Mouse (Mus musculus) ES-E14 (cell line): ENCODE measurements around the gene Dnmt3a. TPM values are rescaled to one million over a fixed set of nuclear protein-coding genes. Genes with fewer than 3 reads are reported as not detected.

Experiments used
- DNase-seq: peaks from one replicate; pipeline ENCODE4 v3.0.0-alpha.2; 2013; ENCODE audit warnings: low read depth, low spot score
- H3K27ac ChIP-seq: 2 replicates; pipeline ENCODE4 v1.5.1; 2012; ENCODE audit warnings: low read depth, mild to moderate bottlenecking, low read length, moderate library complexity, mixed read lengths; ENCODE audit not compliant: poor library complexity, insufficient read depth, severe bottlenecking
- H3K36me3 ChIP-seq: 2 replicates; pipeline ENCODE4 v1.6.1; 2012; ENCODE audit warnings: mild to moderate bottlenecking, low read length, moderate library complexity, mixed read lengths; ENCODE audit not compliant: control insufficient read depth, poor library complexity, insufficient read depth, severe bottlenecking
- H3K4me1 ChIP-seq, 2 experiments: fragments of 150-350 bp in 1 of 2; sonication (generic) in 1 of 2; 2 replicates each; pipeline ENCODE4 v1.6.1; 2012; ENCODE audit warnings: low read length in 2 of 2, mild to moderate bottlenecking in 1 of 2, mixed read lengths in 1 of 2; ENCODE audit not compliant: control insufficient read depth in 2 of 2, insufficient read depth in 2 of 2, poor library complexity in 1 of 2
- H3K4me3 ChIP-seq, 2 experiments: fragments of 150-350 bp in 1 of 2; sonication (generic) in 1 of 2; 2 replicates each; pipeline ENCODE4 v1.5.1; 2012; ENCODE audit warnings: low read length in 2 of 2, low read depth in 1 of 2, mild to moderate bottlenecking in 1 of 2, mixed read lengths in 1 of 2; ENCODE audit not compliant: insufficient read depth in 1 of 2, poor library complexity in 1 of 2, severe bottlenecking in 1 of 2
- H3K9ac ChIP-seq: 2 replicates; pipeline ENCODE4 v1.6.1; 2012; ENCODE audit warnings: low read depth, mild to moderate bottlenecking, low read length, mixed read lengths; ENCODE audit not compliant: poor library complexity, insufficient read depth, severe bottlenecking
- H3K9me3 ChIP-seq: fragments of 150-350 bp; sonication (generic); 2 replicates; pipeline ENCODE4 v1.6.1; 2012; ENCODE audit warnings: low read depth, mild to moderate bottlenecking, low read length; ENCODE audit not compliant: control insufficient read depth, insufficient read depth
- CHD2 ChIP-seq: IDR thresholded peaks from 2 replicates; pipeline ENCODE4 v1.6.1; 2014; ENCODE audit warnings: mild to moderate bottlenecking, low read depth, low read length, inconsistent platforms
- HCFC1 ChIP-seq: IDR thresholded peaks from 2 replicates; pipeline ENCODE4 v1.6.1; 2012; ENCODE audit warnings: low read length, inconsistent platforms, borderline replicate concordance; ENCODE audit not compliant: insufficient read depth
- MAFK ChIP-seq: IDR thresholded peaks from 2 replicates; pipeline ENCODE4 v1.6.1; 2014; ENCODE audit warnings: mild to moderate bottlenecking, low read depth, low read length, inconsistent platforms; ENCODE audit not compliant: insufficient read depth
- ZC3H11A ChIP-seq: IDR thresholded peaks from 2 replicates; pipeline ENCODE4 v1.6.1; 2012; ENCODE audit warnings: low read depth, mild to moderate bottlenecking, inconsistent platforms, low read length, borderline replicate concordance
- ZNF384 ChIP-seq: IDR thresholded peaks from 2 replicates; pipeline ENCODE4 v1.6.1; 2012; ENCODE audit warnings: low read depth, low read length, inconsistent platforms
- in situ Hi-C, 2 experiments: fragments of 600-800 bp; cut with MboI; formaldehyde crosslinking; loops; one replicate each; pipeline ENCODE4 v1.15.1; 2025; ENCODE audit warnings: low sequenced_read_pairs in 2 of 2, inconsistent platforms in 1 of 2; ENCODE audit not compliant: unreplicated experiment in 2 of 2
- total RNA-seq: library from RNA; depleted of rRNA; stranded (reverse); fragments of 300-350 nt; gene quantifications from 2 replicates; pipeline ENCODE4 v1.2.3, GENCODE M21; 2012

The Dnmt3a gene
- total RNA-seq, 1 experiment = 77.0 TPM

DNA sequence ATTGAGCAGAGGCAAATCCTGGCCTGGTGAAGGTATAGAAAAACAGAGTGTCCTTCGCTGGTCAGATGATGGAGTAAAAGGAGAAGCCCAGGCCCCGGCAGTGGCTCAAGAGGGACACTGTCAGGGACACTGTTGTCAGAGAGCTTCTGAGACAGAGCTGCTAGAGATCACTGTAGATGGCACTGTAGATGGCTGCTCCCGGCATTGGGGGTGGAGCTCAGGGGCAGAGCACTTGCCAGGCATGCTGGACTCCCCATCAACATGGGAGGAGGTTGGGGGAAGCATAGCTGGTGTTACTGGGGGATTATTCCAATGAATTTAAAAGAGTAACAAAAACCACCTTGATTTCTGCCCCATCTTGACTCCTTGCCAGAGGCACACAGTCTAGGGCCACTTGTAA lies 51.4 kb downstream of the Dnmt3a start:
- in situ Hi-C loops = no loop called here
- Histone ChIP-seq H3K4me1 (peaks cover 0 to 9% of the 10 kb centered on the region in 2 experiments; a peak in 1 of 4 replicates), H3K36me3 (no peaks in the 10 kb centered on the region), H3K9me3 (no peaks in the 10 kb centered on the region), H3K4me3 (no peak overlapping the region), H3K9ac (no peak overlapping the region), H3K27ac (no peak overlapping the region)
- TF ChIP-seq MAFK = no peak
- TF ChIP-seq ZC3H11A = no peak
- no peak for TF ChIP-seq CHD2
- TF ChIP-seq HCFC1 = no peak
- TF ChIP-seq ZNF384 = no peak
- no peak for DNase-seq

GRCm38 (mm10) chr12:3857773-3858172 lies 52.0 kb downstream of the Dnmt3a start:
- no peak for DNase-seq
- H3K9me3 ChIP-seq = no peaks in the 10 kb centered on the region
- no peak overlapping the region for H3K9ac ChIP-seq
- H3K4me1 ChIP-seq = peaks cover 0 to 9% of the 10 kb centered on the region in 2 experiments; a peak in 1 of 4 replicates
- H3K4me3 ChIP-seq = no peak overlapping the region
- no peak overlapping the region for H3K27ac ChIP-seq
- no peaks in the 10 kb centered on the region for H3K36me3 ChIP-seq
- in situ Hi-C loops = no loop called here
- TF ChIP-seq HCFC1 (no peak), CHD2 (no peak), ZC3H11A (no peak), ZNF384 (no peak), MAFK (no peak)

GRCm38 (mm10) chr12:3858754-3859153 lies 52.9 kb downstream of the Dnmt3a start:
- Histone ChIP-seq H3K4me3 (no peak overlapping the region), H3K36me3 (no peaks in the 10 kb centered on the region), H3K27ac (no peak overlapping the region), H3K4me1 (peaks cover 0 to 9% of the 10 kb centered on the region in 2 experiments; a peak in 1 of 4 replicates), H3K9ac (no peak overlapping the region), H3K9me3 (no peaks in the 10 kb centered on the region)
- no peak for DNase-seq
- TF ChIP-seq CHD2 (no peak), MAFK (no peak), ZNF384 (no peak), ZC3H11A (no peak), HCFC1 (no peak)
- in situ Hi-C loops = no loop called here

- in situ Hi-C loops = no loop called here
- H3K27ac ChIP-seq = no peak overlapping the region
- H3K4me1 ChIP-seq = peaks cover 0 to 7% of the 10 kb centered on the region in 2 experiments; a peak in 1 of 4 replicates
- H3K9me3 ChIP-seq = no peaks in the 10 kb centered on the region
- H3K4me3 ChIP-seq = no peak overlapping the region
- TF ChIP-seq CHD2 (no peak), ZC3H11A (no peak), ZNF384 (no peak), HCFC1 (no peak)
- no peaks in the 10 kb centered on the region for H3K36me3 ChIP-seq
- no peak for DNase-seq
- no peak overlapping the region for H3K9ac ChIP-seq
Measured at GRCm38 (mm10) chr12:3859545-3859944, 53.7 kb downstream of the Dnmt3a start.

GRCm38 (mm10) chr12:3860005-3860404 lies 54.2 kb downstream of the Dnmt3a start:
- Histone ChIP-seq H3K36me3 (no peaks in the 10 kb centered on the region), H3K4me1 (peaks cover 0 to 7% of the 10 kb centered on the region in 2 experiments; a peak in 1 of 4 replicates), H3K4me3 (no peak overlapping the region), H3K9ac (no peak overlapping the region), H3K9me3 (no peaks in the 10 kb centered on the region), H3K27ac (no peak overlapping the region)
- no peak for TF ChIP-seq MAFK
- TF ChIP-seq ZNF384 = no peak
- TF ChIP-seq HCFC1 = no peak
- TF ChIP-seq CHD2 = no peak
- TF ChIP-seq ZC3H11A = no peak
- in situ Hi-C loops = no loop called here
- no peak for DNase-seq
